Mouse (Mus musculus): ENCODE results near the gene Lgals2. TPM values are rescaled to one million over a fixed set of nuclear protein-coding genes. Genes with fewer than 3 reads are reported as not detected.
"Not testable (repeated sequence)": the region's sequence is repeated elsewhere in the genome, so short reads cannot be mapped to it uniquely, and the experiment has no call there.

Gene Lgals2
- total and polyA plus RNA-seq, 2 experiments from 2014 or later: not detected

- peaks cover 64% of the 10 kb centered on the region for H3K36me3 ChIP-seq (ENCODE audit: insufficient read depth)
- H3K9ac ChIP-seq: no peak overlapping the region
- WGBS: 91% methylated on average over 3 of the region's 3 CpGs
- ATAC-seq (no peak), DNase-seq (no peak)
- H3K4me2 ChIP-seq (ENCODE audit: low read depth): no peak overlapping the region
- peaks cover 7% of the 10 kb centered on the region for H3K4me1 ChIP-seq (ENCODE audit: insufficient read depth)
- no peak overlapping the region for H3K27ac ChIP-seq (ENCODE audit: low read depth, low read length)
- H3K4me3 ChIP-seq (ENCODE audit: low read depth, low read length): no peak overlapping the region
- H3K27me3 ChIP-seq (ENCODE audit: insufficient read depth, low read length): no peaks in the 10 kb centered on the region
- no peaks in the 10 kb centered on the region for H3K9me3 ChIP-seq (ENCODE audit: low read length)
- no peak for TF ChIP-seq CTCF (IDR thresholded peaks at IDR 0.05; ENCODE audit: low read depth)
These were observed 26.5 kb upstream of the Lgals2 start for GRCm38 (mm10) chr15:78881828-78882227.

DNA sequence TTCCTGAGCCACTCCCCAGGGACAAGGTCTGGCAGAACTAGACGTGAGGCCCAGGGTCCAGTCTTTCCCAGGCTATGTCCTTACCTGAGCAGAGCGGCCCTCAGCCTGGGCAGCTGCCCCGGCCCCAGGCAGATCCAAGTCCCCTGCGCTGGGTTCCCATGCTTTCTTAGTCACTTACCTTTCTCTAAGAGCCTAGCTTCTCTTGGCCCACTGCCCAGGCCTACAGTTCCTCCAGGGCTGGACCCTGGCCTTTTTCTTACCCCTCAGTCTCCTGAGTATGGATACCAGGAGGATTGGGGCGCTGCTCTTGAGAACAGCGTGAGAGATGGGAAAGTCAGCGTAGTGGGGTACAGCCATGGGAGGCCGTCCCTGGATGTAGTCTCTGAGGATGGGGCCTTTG, 25.1 kb upstream of the Lgals2 start:
- no peak for TF ChIP-seq CTCF (IDR thresholded peaks at IDR 0.05; ENCODE audit: low read depth)
- WGBS: 92% methylated on average over 8 of the region's 8 CpGs
- no peaks in the 10 kb centered on the region for H3K27me3 ChIP-seq (ENCODE audit: insufficient read depth, low read length)
- no peak overlapping the region for H3K4me3 ChIP-seq (ENCODE audit: low read depth, low read length)
- no peak for DNase-seq
- no peak overlapping the region for H3K9ac ChIP-seq
- no peak for ATAC-seq
- no peak overlapping the region for H3K27ac ChIP-seq (ENCODE audit: low read depth, low read length)
- peaks cover 7% of the 10 kb centered on the region for H3K4me1 ChIP-seq (ENCODE audit: insufficient read depth)
- no peak overlapping the region for H3K4me2 ChIP-seq (ENCODE audit: low read depth)
- no peaks in the 10 kb centered on the region for H3K9me3 ChIP-seq (ENCODE audit: low read length)
- peaks cover 50% of the 10 kb centered on the region for H3K36me3 ChIP-seq (ENCODE audit: insufficient read depth)

DNA sequence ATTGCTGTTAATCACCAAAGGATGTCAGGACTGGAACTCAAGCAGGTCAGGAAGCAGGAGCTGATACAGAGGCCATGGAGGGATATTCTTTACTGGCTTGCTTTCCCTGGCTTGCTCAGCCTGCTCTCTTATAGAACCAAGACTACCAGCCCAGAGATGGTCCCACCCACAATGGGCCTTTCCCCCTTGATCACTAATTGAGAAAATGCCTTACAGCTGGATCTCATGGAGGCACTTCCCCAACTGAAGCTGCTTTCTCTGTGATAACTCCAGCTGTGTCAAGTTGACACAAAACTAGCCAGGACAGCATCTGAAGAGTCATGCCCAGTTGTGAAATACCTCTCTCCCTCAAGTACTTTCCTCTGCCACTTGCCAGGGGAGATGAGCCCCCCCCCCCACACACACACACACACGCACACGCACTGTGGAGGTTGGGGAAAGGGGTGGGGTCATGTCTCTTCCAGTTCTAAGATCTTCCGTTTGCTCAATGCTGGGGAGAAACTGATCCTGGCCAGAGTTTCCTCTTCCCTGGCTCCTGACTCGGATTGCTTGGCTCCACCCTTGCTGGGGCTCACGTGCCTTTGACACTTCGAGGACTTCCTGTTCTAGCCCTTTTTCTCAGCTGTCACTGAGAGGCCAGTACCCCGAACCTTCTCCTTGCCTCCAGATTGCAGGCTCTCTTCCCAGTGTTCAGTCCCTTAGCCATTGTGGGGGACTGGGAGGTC, 23.6 kb upstream of the Lgals2 start:
- not testable (repeated sequence) for H3K4me2 ChIP-seq (ENCODE audit: low read depth); H3K27ac ChIP-seq (ENCODE audit: low read depth, low read length); H3K9ac ChIP-seq; DNase-seq; H3K4me1 ChIP-seq (ENCODE audit: insufficient read depth); H3K4me3 ChIP-seq (ENCODE audit: low read depth, low read length); ATAC-seq; H3K27me3 ChIP-seq (ENCODE audit: insufficient read depth, low read length); H3K9me3 ChIP-seq (ENCODE audit: low read length)
- WGBS: 73% methylated on average over 7 of the region's 7 CpGs
- H3K36me3 ChIP-seq (ENCODE audit: insufficient read depth): peaks cover 38% of the 10 kb centered on the region

- peak overlapping the region; percentile 86 for H3K4me2 ChIP-seq (ENCODE audit: low read depth)
- H3K9ac ChIP-seq: peak overlapping the region; percentile 87
- WGBS: 1% methylated on average over 17 of the region's 17 CpGs
- ATAC-seq (peak; percentile 19; the same call in 1 of the 2 replicates), DNase-seq (no peak)
- H3K36me3 ChIP-seq (ENCODE audit: insufficient read depth): peaks cover 28% of the 10 kb centered on the region
- peaks cover 7% of the 10 kb centered on the region for H3K4me1 ChIP-seq (ENCODE audit: insufficient read depth)
- no peaks in the 10 kb centered on the region for H3K9me3 ChIP-seq (ENCODE audit: low read length)
- no peak for TF ChIP-seq CTCF (IDR thresholded peaks at IDR 0.05; ENCODE audit: low read depth)
- H3K4me3 ChIP-seq (ENCODE audit: low read depth, low read length): peak overlapping the region; percentile 82
- no peaks in the 10 kb centered on the region for H3K27me3 ChIP-seq (ENCODE audit: insufficient read depth, low read length)
- H3K27ac ChIP-seq (ENCODE audit: low read depth, low read length): peak overlapping the region; percentile 99
These were observed 22.6 kb upstream of the Lgals2 start for GRCm38 (mm10) chr15:78877810-78878390.

- TF ChIP-seq CTCF (IDR thresholded peaks at IDR 0.05; ENCODE audit: low read depth): peak; percentile 43
These were observed 21.9 kb upstream of the Lgals2 start, which contains the start of gene Gga1 for GRCm38 (mm10) chr15:78876991-78877809. Gene Gga1, plus strand, starts transcription at chr15:78877190.

DNA sequence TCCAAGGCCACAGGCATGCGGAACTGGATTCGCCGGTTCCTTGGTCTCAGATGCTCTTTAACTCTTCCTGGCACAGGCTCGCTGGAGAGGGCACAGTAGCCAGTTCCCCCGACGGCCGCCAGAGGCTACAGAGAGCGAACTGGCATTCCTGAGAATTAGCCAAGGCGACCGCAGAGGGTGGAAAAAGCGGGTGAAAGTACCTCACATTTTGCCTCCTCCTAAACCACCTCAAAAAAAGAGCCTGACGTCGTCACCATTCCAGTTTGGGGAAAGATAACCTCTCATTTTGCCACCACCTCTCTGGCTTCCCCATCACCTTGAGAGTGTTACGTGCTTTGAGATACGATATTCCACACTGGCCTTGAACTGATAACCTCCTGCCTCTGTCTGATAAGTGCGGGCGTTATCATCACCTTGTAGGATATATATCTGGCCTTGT, 20.9 kb upstream of the Lgals2 start:
- 4% methylated on average over 17 of the region's 17 CpGs for WGBS
- Histone ChIP-seq H3K4me2 (ENCODE audit: low read depth) (peak overlapping the region; percentile 86), H3K9me3 (ENCODE audit: low read length) (no peaks in the 10 kb centered on the region), H3K9ac (peak overlapping the region; percentile 87), H3K27me3 (ENCODE audit: insufficient read depth, low read length) (no peaks in the 10 kb centered on the region), H3K36me3 (ENCODE audit: insufficient read depth) (peaks cover 13% of the 10 kb centered on the region; the same call in 1 of the 2 replicates), H3K4me1 (ENCODE audit: insufficient read depth) (peaks cover 7% of the 10 kb centered on the region), H3K4me3 (ENCODE audit: low read depth, low read length) (peak overlapping the region; percentile 82), H3K27ac (ENCODE audit: low read depth, low read length) (peak overlapping the region; percentile 99)
- TF ChIP-seq CTCF (IDR thresholded peaks at IDR 0.05; ENCODE audit: low read depth): peak; percentile 78
- DNase-seq: peak; percentile 89
- ATAC-seq: peak; percentile 36

More at GRCm38 (mm10) chr15:78876991-78877809, 21.9 kb upstream of the Lgals2 start, which contains the start of gene Gga1:
- peak within 1 kb of the TSS; percentile 82 for H3K4me3 ChIP-seq (ENCODE audit: low read depth, low read length)
- peak within 1 kb of the TSS; percentile 87 for H3K9ac ChIP-seq
- DNase-seq: peak; percentile 98
- peak within 1 kb of the TSS; percentile 99 for H3K27ac ChIP-seq (ENCODE audit: low read depth, low read length)
- WGBS: 2% methylated on average over 60 of the region's 95 CpGs
- peak; percentile 94 for ATAC-seq
- H3K4me1 ChIP-seq (ENCODE audit: insufficient read depth): peaks cover 7% of the 10 kb centered on the region
- no peaks in the 10 kb centered on the region for H3K27me3 ChIP-seq (ENCODE audit: insufficient read depth, low read length)
- peaks cover 22% of the 10 kb centered on the region; the same call in 1 of the 2 replicates for H3K36me3 ChIP-seq (ENCODE audit: insufficient read depth)
- H3K9me3 ChIP-seq (ENCODE audit: low read length): no peaks in the 10 kb centered on the region
- H3K4me2 ChIP-seq (ENCODE audit: low read depth): peak within 1 kb of the TSS; percentile 86
